Mouse (Mus musculus) lung, postnatal 0 days (tissue): ENCODE measurements around the gene Ticrr. TPM values are rescaled to one million over a fixed set of nuclear protein-coding genes. Genes with fewer than 3 reads are reported as not detected.

ENCODE experiments used
- ATAC-seq: fragments of 200-750 bp; cut with Nextera tagmentation; 2 replicates; pipeline ENCODE4 v1.8.0; 2017; ENCODE audit warnings: moderate library complexity
- DNase-seq: peaks from one replicate; pipeline ENCODE4 v3.0.0-alpha.2; 2016; ENCODE audit warnings: low spot score
- H3K27ac ChIP-seq: fragments of 300-500 bp; sonication (generic); 2 replicates; pipeline ENCODE4 v1.5.1; 2014; ENCODE audit warnings: antibody characterized with exemption, mild to moderate bottlenecking, low read length, mixed read lengths
- H3K27me3 ChIP-seq: fragments of 300-500 bp; sonication (generic); replicated peaks from 2 replicates; pipeline ENCODE4 v1.6.1; 2014; ENCODE audit warnings: low read length, mixed read lengths; ENCODE audit not compliant: insufficient read depth
- H3K36me3 ChIP-seq: fragments of 300-500 bp; sonication (generic); 2 replicates; pipeline ENCODE4 v1.6.1; 2014; ENCODE audit warnings: low read length, mixed read lengths; ENCODE audit not compliant: insufficient read depth
- H3K4me1 ChIP-seq: fragments of 300-500 bp; sonication (generic); 2 replicates; pipeline ENCODE4 v1.6.1; 2014; ENCODE audit warnings: antibody characterized with exemption, low read depth, low read length, mixed read lengths; ENCODE audit not compliant: insufficient read depth
- H3K4me2 ChIP-seq: fragments of 300-500 bp; sonication (generic); replicated peaks from 2 replicates; pipeline ENCODE4 v1.6.1; 2014; ENCODE audit warnings: low read depth, mild to moderate bottlenecking, low read length, moderate library complexity, mixed read lengths
- H3K4me3 ChIP-seq: fragments of 300-500 bp; sonication (generic); 2 replicates; pipeline ENCODE4 v1.5.1; 2014; ENCODE audit warnings: low read depth, low read length
- H3K9ac ChIP-seq: fragments of 300-500 bp; sonication (generic); replicated peaks from 2 replicates; pipeline ENCODE4 v1.6.1; 2014; ENCODE audit warnings: low read depth, mild to moderate bottlenecking
- H3K9me3 ChIP-seq: fragments of 300-500 bp; sonication (generic); 2 replicates; pipeline ENCODE4 v1.6.1; 2016; ENCODE audit warnings: low read length, mixed read lengths
- CTCF ChIP-seq: IDR thresholded peaks from 2 replicates; pipeline ENCODE4 v1.5.1; 2016; ENCODE audit warnings: antibody characterized with exemption, mild to moderate bottlenecking
- EP300 ChIP-seq: IDR thresholded peaks from 2 replicates; pipeline ENCODE4 v1.6.1; 2016; ENCODE audit warnings: antibody characterized with exemption, mild to moderate bottlenecking, control low read depth
- WGBS: fragments of 180-500 bp; shearing (Covaris S2); extraction: QIAGEN DNeasy Blood & Tissue Kit; methylation state at CpG from one replicate; pipeline ENCODE4 v1.1.7; 2014; 5-methylcytosine and 5-hydroxymethylcytosine counted together
- polyA plus RNA-seq: library from polyadenylated mRNA; unstranded; fragments of >200 nt; fragmentation: Nextera tagmentation; extraction: Ambion mirVana; gene quantifications from 2 replicates; pipeline ENCODE4 v1.2.1, GENCODE M21; 2015

Gene Ticrr
- polyA plus RNA-seq, 1 experiment from 2014 or later: 0.35 TPM

DNA sequence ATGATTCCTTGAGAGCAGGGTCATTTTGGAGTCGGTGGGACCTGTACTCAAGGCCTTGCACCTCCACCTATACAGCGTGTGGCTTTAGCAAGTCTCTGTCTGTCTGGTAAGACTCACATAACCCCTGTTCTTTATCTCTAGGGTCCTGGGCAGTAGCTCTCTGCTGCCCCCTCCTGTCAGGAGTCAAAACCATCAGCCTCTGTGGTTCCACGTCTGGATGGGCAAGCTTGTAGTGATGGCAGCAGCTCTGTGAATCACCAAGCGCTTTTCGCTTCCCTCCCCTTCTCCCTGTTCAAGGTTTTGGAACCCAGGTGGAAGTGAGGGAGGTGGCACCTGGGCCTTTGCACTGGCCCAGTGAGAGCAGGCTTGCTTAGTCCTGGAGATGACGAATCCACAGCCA is 68.2 kb downstream of the Ticrr start:
- no peak overlapping the region for H3K9ac ChIP-seq
- 21% methylated on average over 6 of the region's 6 CpGs for WGBS
- H3K4me1 ChIP-seq: no peaks in the 10 kb centered on the region
- ATAC-seq (peak; percentile 55), DNase-seq (peak; percentile 50)
- H3K27ac ChIP-seq: no peak overlapping the region
- no peak overlapping the region for H3K4me2 ChIP-seq
- no peak overlapping the region for H3K4me3 ChIP-seq
- no peaks in the 10 kb centered on the region for H3K36me3 ChIP-seq
- no peaks in the 10 kb centered on the region; the same call in 1 of the 2 replicates for H3K27me3 ChIP-seq
- TF ChIP-seq EP300 (no peak), CTCF (peak; percentile 91)
- H3K9me3 ChIP-seq: no peaks in the 10 kb centered on the region

DNA sequence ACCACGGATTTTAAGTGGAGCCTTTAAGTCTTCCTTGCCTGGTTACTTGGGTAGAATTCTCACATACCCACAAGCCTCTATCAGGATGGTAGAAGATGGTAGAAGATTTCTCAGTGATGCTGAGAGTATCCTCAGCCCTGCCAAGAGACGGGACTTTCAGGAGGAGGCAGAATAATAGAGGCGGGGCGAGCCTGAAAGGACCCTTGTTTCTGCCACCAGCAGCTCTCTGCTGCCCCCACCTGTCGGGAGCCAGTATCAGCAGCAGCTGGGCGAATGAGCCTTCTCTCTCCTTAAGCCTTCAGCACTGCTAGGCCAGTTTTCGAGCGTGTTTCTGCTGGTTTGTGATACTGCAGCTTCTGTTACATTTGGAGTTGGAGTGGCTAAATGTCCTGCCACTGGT is 69.2 kb downstream of the Ticrr start:
- ATAC-seq (peak; percentile 54; the same call in 1 of the 2 replicates), DNase-seq (peak; percentile 78)
- WGBS: 5% methylated on average over 8 of the region's 8 CpGs
- Histone ChIP-seq H3K4me3 (no peak overlapping the region), H3K9ac (no peak overlapping the region), H3K9me3 (no peaks in the 10 kb centered on the region), H3K27ac (no peak overlapping the region), H3K4me2 (no peak overlapping the region), H3K27me3 (no peaks in the 10 kb centered on the region; the same call in 1 of the 2 replicates), H3K36me3 (no peaks in the 10 kb centered on the region), H3K4me1 (no peaks in the 10 kb centered on the region)
- TF ChIP-seq CTCF: peak; percentile 89
- TF ChIP-seq EP300: no peak

- WGBS: 54% methylated on average over 11 of the region's 11 CpGs
- peak; percentile 50 for TF ChIP-seq CTCF
- TF ChIP-seq EP300: no peak
- Histone ChIP-seq H3K36me3 (no peaks in the 10 kb centered on the region), H3K4me1 (no peaks in the 10 kb centered on the region), H3K9me3 (no peaks in the 10 kb centered on the region), H3K27me3 (no peaks in the 10 kb centered on the region; the same call in 1 of the 2 replicates), H3K4me3 (no peak overlapping the region), H3K4me2 (no peak overlapping the region), H3K9ac (no peak overlapping the region), H3K27ac (no peak overlapping the region)
- ATAC-seq: no peak
- no peak for DNase-seq
Measured at GRCm38 (mm10) chr7:79729743-79730370, 69.9 kb downstream of the Ticrr start.

DNA sequence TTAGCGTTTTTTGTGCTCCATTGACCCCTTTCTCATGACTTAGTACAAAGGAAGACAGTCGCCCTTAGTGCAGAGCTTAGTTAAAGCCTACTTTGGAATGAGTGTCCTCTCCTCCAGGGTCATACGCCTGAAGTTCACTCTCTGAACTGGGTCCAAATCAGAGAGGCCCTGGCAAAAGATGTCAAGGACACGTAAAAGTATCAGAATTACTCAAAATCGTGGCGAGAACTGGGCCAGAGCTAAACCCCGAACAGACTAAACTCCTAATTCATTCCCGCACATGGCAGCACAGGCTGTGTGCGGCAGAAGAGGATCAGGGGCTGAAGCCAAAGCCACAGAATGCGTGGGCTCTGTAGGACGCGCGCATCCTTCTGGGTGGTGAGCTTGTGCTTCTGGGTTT is 71.4 kb downstream of the Ticrr start:
- 78% methylated on average over 13 of the region's 13 CpGs for WGBS
- ATAC-seq: no peak
- H3K9ac ChIP-seq: no peak overlapping the region

DNA sequence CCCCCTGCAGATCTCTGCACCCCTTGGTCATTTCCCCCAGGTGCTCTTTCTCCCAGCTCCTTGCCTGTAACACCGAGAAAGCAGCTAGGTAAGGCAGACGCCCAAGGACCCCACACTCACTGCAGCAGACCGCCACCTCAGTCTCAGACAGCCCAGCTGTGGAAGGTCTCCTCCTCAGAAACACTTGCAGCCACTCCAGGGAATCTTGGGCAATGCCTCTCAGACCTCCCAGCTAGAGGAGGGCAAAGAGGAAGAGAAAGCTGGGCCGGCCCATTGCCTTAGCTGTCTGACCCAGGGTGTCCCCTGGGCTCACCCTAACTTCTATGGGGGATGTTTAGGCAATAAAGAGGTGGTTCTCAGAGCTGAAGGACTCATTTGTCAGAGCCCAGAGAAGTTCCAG is 72.6 kb downstream of the Ticrr start, which contains the start of gene Plin1:
Plin1 (minus strand) TSS at position 282 of the 400 bp plus-strand sequence.
- Histone ChIP-seq H3K9ac (no peak within 1 kb of the TSS), H3K27me3 (no peaks in the 10 kb centered on the region; the same call in 1 of the 2 replicates), H3K4me3 (no peak within 1 kb of the TSS), H3K36me3 (no peaks in the 10 kb centered on the region), H3K4me2 (no peak within 1 kb of the TSS), H3K27ac (no peak within 1 kb of the TSS), H3K9me3 (no peaks in the 10 kb centered on the region), H3K4me1 (no peaks in the 10 kb centered on the region)
- TF ChIP-seq EP300 (no peak), CTCF (no peak)
- ATAC-seq: 0 out of 2 replicates have a peak, but pooled peaks have one; percentile 31
- 43% methylated on average over 4 of the region's 4 CpGs for WGBS
- DNase-seq: peak; percentile 45

More for the DNA sequence above, 71.4 kb downstream of the Ticrr start:
- no peaks in the 10 kb centered on the region for H3K36me3 ChIP-seq
- no peaks in the 10 kb centered on the region for H3K4me1 ChIP-seq
- no peak overlapping the region for H3K4me3 ChIP-seq
- H3K27ac ChIP-seq: no peak overlapping the region
- no peak overlapping the region for H3K4me2 ChIP-seq
- H3K27me3 ChIP-seq: no peaks in the 10 kb centered on the region; the same call in 1 of the 2 replicates
- TF ChIP-seq EP300 (no peak), CTCF (no peak)
- no peaks in the 10 kb centered on the region for H3K9me3 ChIP-seq
- no peak for DNase-seq

DNA sequence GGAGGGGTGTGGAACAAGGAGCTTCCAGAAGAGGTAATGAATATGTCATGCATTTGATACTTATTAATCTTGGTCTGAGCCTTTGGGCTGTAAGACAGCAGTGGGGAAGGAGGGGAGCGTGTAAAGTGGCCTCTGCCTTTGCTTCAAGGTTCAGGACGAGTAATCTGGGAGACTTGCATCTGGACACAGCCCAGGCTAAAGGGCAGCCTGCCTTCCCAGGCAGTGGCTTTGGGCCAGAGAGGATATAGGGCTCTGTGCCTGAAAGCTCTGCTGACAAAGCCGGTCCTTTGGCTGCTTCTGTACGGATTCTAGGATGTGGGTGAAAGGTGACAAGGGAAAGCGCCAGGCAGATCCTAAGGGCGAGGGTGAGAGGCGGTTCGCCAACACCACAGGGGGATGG is 74.6 kb downstream of the Ticrr start:
- Histone ChIP-seq H3K9me3 (no peaks in the 10 kb centered on the region), H3K4me3 (no peak overlapping the region), H3K27ac (no peak overlapping the region), H3K4me2 (no peak overlapping the region), H3K36me3 (no peaks in the 10 kb centered on the region), H3K9ac (no peak overlapping the region), H3K4me1 (no peaks in the 10 kb centered on the region), H3K27me3 (no peaks in the 10 kb centered on the region; the same call in 1 of the 2 replicates)
- 66% methylated on average over 8 of the region's 8 CpGs for WGBS
- TF ChIP-seq CTCF: no peak
- no peak for TF ChIP-seq EP300
- ATAC-seq (no peak), DNase-seq (no peak)
